Mouse (Mus musculus) myocyte (in vitro differentiated cells): ENCODE results near the gene Mlx. TPM values are rescaled to one million over a fixed set of nuclear protein-coding genes. Genes with fewer than 3 reads are reported as not detected.

Source experiments
- H3K27me3 ChIP-seq: one replicate; pipeline ENCODE4 v1.6.1; 2011; ENCODE audit not compliant: control insufficient read depth, insufficient read depth, insufficient read length
- H3K36me3 ChIP-seq: one replicate; pipeline ENCODE4 v1.6.1; 2011; ENCODE audit not compliant: control insufficient read depth, insufficient read depth
- H3K4me2 ChIP-seq: one replicate; pipeline ENCODE4 v1.6.1; 2011; ENCODE audit warnings: low read depth, control low read depth
- H3K4me3 ChIP-seq: one replicate; pipeline ENCODE4 v1.5.1; 2011; ENCODE audit warnings: mild to moderate bottlenecking, control low read depth, moderate library complexity
- H3K79me2 ChIP-seq: one replicate; pipeline ENCODE4 v1.6.1; 2011; ENCODE audit not compliant: control insufficient read depth, insufficient read depth
- H3ac ChIP-seq: one replicate; pipeline ENCODE4 v1.6.1; 2011; ENCODE audit not compliant: control insufficient read depth, insufficient read length
- CEBPB ChIP-seq: IDR thresholded peaks from 2 replicates; pipeline ENCODE4 v1.6.1; 2011; ENCODE audit warnings: mild to moderate bottlenecking, moderate library complexity; ENCODE audit not compliant: poor library complexity, insufficient read depth, severe bottlenecking
- E2F4 ChIP-seq: IDR thresholded peaks from one replicate; pipeline ENCODE4 v1.6.1; 2011; ENCODE audit warnings: mild to moderate bottlenecking, control low read depth, moderate library complexity; ENCODE audit not compliant: insufficient read depth
- MAX ChIP-seq: IDR thresholded peaks from one replicate; pipeline ENCODE4 v1.6.1; 2011; ENCODE audit warnings: low read depth, mild to moderate bottlenecking, control low read depth
- MYOD1 ChIP-seq, 3 experiments: IDR thresholded peaks; one replicate each; pipeline ENCODE4 v1.6.1; 2011; ENCODE audit warnings: control low read depth in 2 of 3, low read depth in 2 of 3, mild to moderate bottlenecking in 2 of 3, moderate library complexity in 1 of 3; ENCODE audit not compliant: insufficient read length in 2 of 3, control insufficient read depth in 1 of 3
- MYOG ChIP-seq, 3 experiments: IDR thresholded peaks; one replicate each; pipeline ENCODE4 v1.6.1; 2011; ENCODE audit warnings: control low read depth in 2 of 3, low read depth in 2 of 3, mild to moderate bottlenecking in 2 of 3; ENCODE audit not compliant: insufficient read length in 2 of 3, control insufficient read depth in 1 of 3, insufficient read depth in 1 of 3
- POLR2A ChIP-seq: IDR thresholded peaks from one replicate; pipeline ENCODE4 v1.6.1; 2011; ENCODE audit warnings: low read depth, mild to moderate bottlenecking, control low read depth, moderate library complexity; ENCODE audit not compliant: insufficient read length
- POLR2AphosphoS2 ChIP-seq: IDR thresholded peaks from one replicate; pipeline ENCODE4 v1.6.1; 2011; ENCODE audit warnings: low read depth, control low read depth; ENCODE audit not compliant: insufficient read length
- REST ChIP-seq: IDR thresholded peaks from one replicate; pipeline ENCODE4 v1.6.1; 2011; ENCODE audit warnings: mild to moderate bottlenecking, control low read depth, moderate library complexity; ENCODE audit not compliant: insufficient read depth, insufficient read length
- SRF ChIP-seq: IDR thresholded peaks from one replicate; pipeline ENCODE4 v1.6.1; 2011; ENCODE audit warnings: low read depth; ENCODE audit not compliant: control insufficient read depth, insufficient read length
- TCF12 ChIP-seq: IDR thresholded peaks from one replicate; pipeline ENCODE4 v1.6.1; 2011; ENCODE audit warnings: mild to moderate bottlenecking, control low read depth; ENCODE audit not compliant: poor library complexity, insufficient read depth, severe bottlenecking
- TCF3 ChIP-seq: IDR thresholded peaks from one replicate; pipeline ENCODE4 v1.6.1; 2011; ENCODE audit warnings: low read depth, control low read depth; ENCODE audit not compliant: insufficient read length
- USF1 ChIP-seq: IDR thresholded peaks from one replicate; pipeline ENCODE4 v1.6.1; 2011; ENCODE audit warnings: low read depth, mild to moderate bottlenecking, control low read depth, moderate library complexity
- polyA plus RNA-seq: library from polyadenylated mRNA; unstranded; fragments of >200 nt; fragmentation: generic; extraction: Trizol; gene quantifications from one replicate; pipeline ENCODE4 v1.2.1, GENCODE M21; 2012; ENCODE audit warnings: missing spikeins

Gene Mlx
- polyA plus RNA-seq, 1 experiment, result 29.3 TPM

GRCm38 (mm10) chr11:101127075-101127474, 40.0 kb downstream of the Mlx start:
- TF ChIP-seq REST, result no peak
- no peak for TF ChIP-seq MYOD1 (IDR thresholded peaks at IDR 0.05; ENCODE audit: control insufficient read depth in 1 of 3, insufficient read length in 2 of 3, low read depth in 2 of 3)
- no peak for TF ChIP-seq E2F4
- TF ChIP-seq TCF12, result no peak
- TF ChIP-seq MYOG (IDR thresholded peaks at IDR 0.05; ENCODE audit: control insufficient read depth in 1 of 3, insufficient read depth in 1 of 3, insufficient read length in 2 of 3, low read depth in 2 of 3), result no peak
- no peak for TF ChIP-seq MAX
- TF ChIP-seq POLR2AphosphoS2, result no peak
- no peak for TF ChIP-seq CEBPB
- Histone ChIP-seq H3K27me3 (no peaks in the 10 kb centered on the region), H3K4me2 (no peak overlapping the region), H3K79me2 (no peaks in the 10 kb centered on the region), H3K36me3 (peaks cover 11% of the 10 kb centered on the region), H3ac (no peak overlapping the region), H3K4me3 (no peak overlapping the region)

- no peaks in the 10 kb centered on the region for H3K27me3 ChIP-seq
- H3K79me2 ChIP-seq, result no peaks in the 10 kb centered on the region
- peak overlapping the region; percentile 34 for H3K4me2 ChIP-seq
- peaks cover 3% of the 10 kb centered on the region for H3K36me3 ChIP-seq
- H3ac ChIP-seq, result no peak overlapping the region
- no peak for TF ChIP-seq USF1
- TF ChIP-seq SRF, result no peak
- TF ChIP-seq TCF3, result no peak
- TF ChIP-seq MYOD1 (IDR thresholded peaks at IDR 0.05; ENCODE audit: control insufficient read depth in 1 of 3, insufficient read length in 2 of 3, low read depth in 2 of 3), result no peak
- no peak for TF ChIP-seq CEBPB
- no peak for TF ChIP-seq POLR2AphosphoS2
- TF ChIP-seq POLR2A, result no peak
- TF ChIP-seq REST, result no peak
- no peak overlapping the region for H3K4me3 ChIP-seq
These were observed 42.0 kb downstream of the Mlx start for GRCm38 (mm10) chr11:101128996-101129577.

- Histone ChIP-seq H3K4me3 (no peak overlapping the region), H3K36me3 (peaks cover 3% of the 10 kb centered on the region), H3K4me2 (peak overlapping the region; percentile 56)
These were observed 43.1 kb downstream of the Mlx start for GRCm38 (mm10) chr11:101130056-101130756.

GRCm38 (mm10) chr11:101131187-101131586, 44.1 kb downstream of the Mlx start:
- Histone ChIP-seq H3K36me3 (peaks cover 3% of the 10 kb centered on the region), H3ac (no peak overlapping the region), H3K4me2 (peak overlapping the region; percentile 56), H3K27me3 (no peaks in the 10 kb centered on the region), H3K79me2 (no peaks in the 10 kb centered on the region), H3K4me3 (no peak overlapping the region)
- TF ChIP-seq POLR2A (no peak), SRF (no peak), MYOD1 (IDR thresholded peaks at IDR 0.05; ENCODE audit: control insufficient read depth in 1 of 3, insufficient read length in 2 of 3, low read depth in 2 of 3) (peak in 1 of 3 experiments; percentile 25), MYOG (IDR thresholded peaks at IDR 0.05; ENCODE audit: control insufficient read depth in 1 of 3, insufficient read depth in 1 of 3, insufficient read length in 2 of 3, low read depth in 2 of 3) (no peak), TCF3 (no peak)

More at GRCm38 (mm10) chr11:101130056-101130756, 43.1 kb downstream of the Mlx start:
- no peak for TF ChIP-seq MAX
- TF ChIP-seq MYOG (IDR thresholded peaks at IDR 0.05; ENCODE audit: control insufficient read depth in 1 of 3, insufficient read depth in 1 of 3, insufficient read length in 2 of 3, low read depth in 2 of 3), result peak in 2 of 3 experiments; percentile 2 to 75
- TF ChIP-seq MYOD1 (IDR thresholded peaks at IDR 0.05; ENCODE audit: control insufficient read depth in 1 of 3, insufficient read length in 2 of 3, low read depth in 2 of 3), result peak in 2 of 3 experiments; percentile 38 to 76
- no peak for TF ChIP-seq TCF12
- Histone ChIP-seq H3K79me2 (no peaks in the 10 kb centered on the region), H3ac (no peak overlapping the region), H3K27me3 (no peaks in the 10 kb centered on the region)

GRCm38 (mm10) chr11:101131701-101132100, 44.6 kb downstream of the Mlx start:
- Histone ChIP-seq H3K4me3 (no peak overlapping the region), H3K27me3 (no peaks in the 10 kb centered on the region), H3K4me2 (no peak overlapping the region), H3K36me3 (peaks cover under 1% of the 10 kb centered on the region), H3ac (no peak overlapping the region), H3K79me2 (no peaks in the 10 kb centered on the region)
- no peak for TF ChIP-seq E2F4
- no peak for TF ChIP-seq CEBPB
- TF ChIP-seq POLR2AphosphoS2, result no peak
- TF ChIP-seq SRF, result no peak
- no peak for TF ChIP-seq MYOG (IDR thresholded peaks at IDR 0.05; ENCODE audit: control insufficient read depth in 1 of 3, insufficient read depth in 1 of 3, insufficient read length in 2 of 3, low read depth in 2 of 3)
- no peak for TF ChIP-seq USF1
- no peak for TF ChIP-seq MYOD1 (IDR thresholded peaks at IDR 0.05; ENCODE audit: control insufficient read depth in 1 of 3, insufficient read length in 2 of 3, low read depth in 2 of 3)
- TF ChIP-seq TCF3, result no peak
- TF ChIP-seq TCF12, result no peak
- TF ChIP-seq MAX, result no peak
- TF ChIP-seq REST, result no peak
- no peak for TF ChIP-seq POLR2A
